Comparison of ENCODE assay signal across 23 mouse cellular contexts in the genomic region with DNA sequence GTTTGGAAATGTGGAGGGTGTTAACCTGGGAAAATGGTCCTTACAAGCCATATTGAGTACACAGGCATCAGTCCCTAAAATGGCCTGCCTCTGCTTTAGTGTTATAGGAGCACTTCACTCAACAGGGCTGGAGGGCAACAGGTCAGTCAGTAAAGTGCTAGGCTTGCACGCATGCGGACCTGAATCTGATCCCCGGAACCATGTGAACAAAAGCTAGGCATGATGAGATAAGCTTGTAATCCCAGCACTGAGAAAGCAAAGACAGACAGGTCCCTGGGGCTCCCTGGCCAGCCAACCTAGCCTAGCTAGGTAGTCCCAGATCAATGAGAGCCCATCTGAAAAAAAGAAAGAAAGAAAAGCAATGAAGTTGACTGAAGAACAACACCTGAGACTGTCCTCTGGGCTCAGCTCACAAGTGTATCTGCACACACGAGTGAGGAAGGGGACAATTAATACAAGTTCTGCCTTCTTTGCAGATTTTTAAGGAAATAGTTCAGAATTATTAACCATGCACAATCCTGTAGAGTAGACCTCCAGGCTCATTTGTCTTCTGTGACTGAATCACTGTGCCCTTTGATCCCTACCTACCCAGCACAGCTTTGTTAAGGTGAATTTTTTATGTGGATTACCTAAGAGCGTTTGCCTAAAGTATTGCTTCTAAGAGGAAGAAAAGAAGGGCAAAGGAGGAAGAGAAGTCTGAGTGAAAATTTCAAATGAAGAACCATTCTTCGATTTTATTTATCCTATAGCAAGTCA.
"Had no signal": no experiment of that assay in that cellular context is flagged by ENCODE, and none has a peak within 500 bp of the region (broad histone marks: within the 10 kb centered on the region; RNA-seq: fewer than 3 reads in every experiment).

No protein-coding gene starts in this region.

- DNase-seq: gastrocnemius, postnatal 14 days; gastrocnemius, postnatal 36 days; heart, adult 18-20 months; heart, postnatal 14 days; heart, postnatal 36 days; kidney, adult 18-20 months; kidney, postnatal 10 days; kidney, postnatal 25 days; liver; liver, embryonic 13.5 days had no signal

- H3K9ac ChIP-seq: forebrain, postnatal 0 days; heart, embryonic 13.5 days; heart, embryonic 15.5 days; hindbrain, embryonic 13.5 days; hindbrain, embryonic 15.5 days; limb, embryonic 12.5 days; liver, embryonic 13.5 days; liver, embryonic 15.5 days had no signal

- H3K27me3 ChIP-seq: heart, embryonic 13.5 days; heart, embryonic 15.5 days; hindbrain, embryonic 13.5 days; hindbrain, embryonic 15.5 days; limb, embryonic 12.5 days; liver, embryonic 13.5 days; liver, embryonic 15.5 days had no signal

- ATAC-seq: forebrain, postnatal 0 days; hindbrain, postnatal 0 days had no signal

- H3K27ac ChIP-seq: heart, embryonic 13.5 days; heart, embryonic 15.5 days; hindbrain, embryonic 13.5 days; hindbrain, embryonic 15.5 days; hindbrain, postnatal 0 days; layer of hippocampus, adult 2 months; left cerebral cortex, adult 2 months; limb, embryonic 10.5 days; limb, embryonic 12.5 days; liver, embryonic 13.5 days; liver, embryonic 15.5 days had no signal

- H3K4me3 ChIP-seq: heart, embryonic 13.5 days; heart, embryonic 15.5 days; hindbrain, embryonic 13.5 days; hindbrain, embryonic 15.5 days; layer of hippocampus, adult 2 months; left cerebral cortex, adult 2 months; limb, embryonic 10.5 days; limb, embryonic 12.5 days; liver, embryonic 13.5 days; liver, embryonic 15.5 days had no signal

- H3K4me2 ChIP-seq: heart, embryonic 11.5 days; heart, embryonic 13.5 days; heart, embryonic 15.5 days; hindbrain, embryonic 13.5 days; hindbrain, embryonic 15.5 days; limb, embryonic 12.5 days; liver, embryonic 11.5 days; liver, embryonic 13.5 days; liver, embryonic 15.5 days had no signal

- H3K36me3 ChIP-seq: heart, embryonic 13.5 days; heart, embryonic 15.5 days; hindbrain, embryonic 13.5 days; hindbrain, embryonic 15.5 days; limb, embryonic 10.5 days; limb, embryonic 12.5 days; liver, embryonic 13.5 days; liver, embryonic 15.5 days had no signal

- H3K4me1 ChIP-seq: heart, embryonic 15.5 days; hindbrain, embryonic 13.5 days; hindbrain, embryonic 15.5 days; limb, embryonic 10.5 days; limb, embryonic 12.5 days; liver, embryonic 13.5 days; liver, embryonic 15.5 days had no signal

- H3K9me3 ChIP-seq: heart, embryonic 13.5 days; heart, embryonic 15.5 days; hindbrain, embryonic 13.5 days; hindbrain, embryonic 15.5 days; limb, embryonic 10.5 days; limb, embryonic 12.5 days; liver, embryonic 13.5 days; liver, embryonic 15.5 days had no signal
